ENCODE assay signal across 8 mouse cellular contexts in genomic region chrX:38454900-38455299, GRCm38 (mm10). TPM values are rescaled to one million over a fixed set of nuclear protein-coding genes. Genes with fewer than 3 reads are reported as not detected.
DNase-seq lines count a peak whose midpoint lies in the region; ATAC-seq and TF ChIP-seq lines count a peak whose summit lies in the region.

No protein-coding gene starts in this region.

- peaks cover 11% of the 10 kb centered on the region; the same call in 1 of the 2 replicates for H3K36me3 ChIP-seq in heart, postnatal 0 days (replicated peaks; ENCODE audit: control insufficient read depth, insufficient read depth, low read length)
- H3K36me3 ChIP-seq in hindbrain, embryonic 15.5 days: peaks cover 7% of the 10 kb centered on the region; the same call in 1 of the 2 replicates
- H3K36me3 ChIP-seq in midbrain, embryonic 10.5 days: peaks cover 23% of the 10 kb centered on the region

- DNase-seq in heart, postnatal 0 days (ENCODE audit: low spot score): no peak
- no peak for DNase-seq in heart, adult 8-10 months (ENCODE audit: low spot score)
- DNase-seq in midbrain, embryonic 10.5 days (ENCODE audit: low spot score): no peak
- no peak for DNase-seq in right cerebral cortex, postnatal 36 days (ENCODE audit: low spot score in 2 of 2)
- no peak for DNase-seq in cerebellum, adult 9-11 months
- no peak for DNase-seq in ovary, adult 18-20 months (ENCODE audit: low spot score)

- H3K9me3 ChIP-seq in heart, postnatal 0 days (replicated peaks; ENCODE audit: control insufficient read depth, low read length): no peaks in the 10 kb centered on the region
- no peaks in the 10 kb centered on the region for H3K9me3 ChIP-seq in hindbrain, embryonic 15.5 days
- H3K9me3 ChIP-seq in midbrain, embryonic 10.5 days (replicated peaks): no peaks in the 10 kb centered on the region

- TF ChIP-seq CTCF in heart, postnatal 0 days (IDR thresholded peaks at IDR 0.05; ENCODE audit: low read depth): no peak
- no peak for TF ChIP-seq CTCF in bone marrow, adult 2 months (IDR thresholded peaks at IDR 0.05; ENCODE audit: control insufficient read depth, insufficient read depth, low read length)

- H3K4me3 ChIP-seq in heart, postnatal 0 days (ENCODE audit: low read depth, low read length): peak overlapping the region; percentile 73
- H3K4me3 ChIP-seq in bone marrow, adult 2 months (replicated peaks; ENCODE audit: control insufficient read depth, low read depth, low read length): peak overlapping the region; percentile 34
- H3K4me3 ChIP-seq in hindbrain, embryonic 15.5 days: peak overlapping the region; percentile 59
- H3K4me3 ChIP-seq in midbrain, embryonic 10.5 days: peak overlapping the region; percentile 68; the same call in 1 of the 2 replicates

- no peak overlapping the region for H3K9ac ChIP-seq in heart, postnatal 0 days (replicated peaks; ENCODE audit: low read depth, low read length)
- no peak overlapping the region for H3K9ac ChIP-seq in hindbrain, embryonic 15.5 days

- H3K4me1 ChIP-seq in heart, postnatal 0 days (ENCODE audit: control insufficient read depth, insufficient read depth): peaks cover 3% of the 10 kb centered on the region; the same call in 1 of the 2 replicates
- H3K4me1 ChIP-seq in bone marrow, adult 2 months (ENCODE audit: control insufficient read depth, insufficient read depth, low read length): no peaks in the 10 kb centered on the region; the same call in 1 of the 2 replicates
- H3K4me1 ChIP-seq in hindbrain, embryonic 15.5 days (replicated peaks): 0 out of 2 replicates have a peak, but pooled peaks cover 4% of the 10 kb centered on the region
- H3K4me1 ChIP-seq in midbrain, embryonic 10.5 days: no peaks in the 10 kb centered on the region

- peak overlapping the region; percentile 65 for H3K4me2 ChIP-seq in heart, postnatal 0 days (ENCODE audit: low read depth, low read length)
- H3K4me2 ChIP-seq in hindbrain, embryonic 15.5 days: peak overlapping the region; percentile 62

- no peak for ATAC-seq in heart, postnatal 0 days (ENCODE audit: insufficient read depth, low read depth)
- ATAC-seq in hindbrain, embryonic 15.5 days (ENCODE audit: low FRiP score, low read depth): no peak

- TF ChIP-seq POLR2A in bone marrow, adult 2 months (IDR thresholded peaks at IDR 0.05; ENCODE audit: borderline replicate concordance, control insufficient read depth, low read depth, low read length): no peak

- no peaks in the 10 kb centered on the region for H3K27me3 ChIP-seq in heart, postnatal 0 days (ENCODE audit: control insufficient read depth, insufficient read depth, low read length)
- H3K27me3 ChIP-seq in hindbrain, embryonic 15.5 days: no peaks in the 10 kb centered on the region
- H3K27me3 ChIP-seq in midbrain, embryonic 10.5 days (ENCODE audit: low read depth, poor library complexity, severe bottlenecking): no peaks in the 10 kb centered on the region

- H3K27ac ChIP-seq in heart, postnatal 0 days (ENCODE audit: low read depth): no peak overlapping the region
- H3K27ac ChIP-seq in bone marrow, adult 2 months (ENCODE audit: control insufficient read depth, insufficient read depth, low read depth, low read length, poor library complexity): no peak overlapping the region
- no peak overlapping the region for H3K27ac ChIP-seq in hindbrain, embryonic 15.5 days (replicated peaks)
- H3K27ac ChIP-seq in midbrain, embryonic 10.5 days (replicated peaks): no peak overlapping the region

- WGBS in heart, postnatal 0 days: 31% methylated on average over 2 of the region's 2 CpGs
- WGBS in bone marrow, adult 2 months: 15% methylated on average over 2 of the region's 2 CpGs
- WGBS in hindbrain, embryonic 15.5 days: 29% methylated on average over 2 of the region's 2 CpGs
- WGBS in midbrain, embryonic 10.5 days: 42% methylated on average over 2 of the region's 2 CpGs

- no peak for TF ChIP-seq EP300 in heart, postnatal 0 days (IDR thresholded peaks at IDR 0.05; ENCODE audit: low read depth)

RNA-seq across cellular contexts. Expression of gene Lamp2, which starts 1.4 kb away (rescaled TPM):
- 135 and 142 TPM in 2 replicates for total RNA-seq in heart, postnatal 0 days (2014; rRNA removed; ENCODE audit: low replicate concordance)
- 111 and 113 TPM in 2 replicates for polyA plus RNA-seq in heart, postnatal 0 days (2015; fragmentation: Nextera tagmentation; extraction: Ambion mirVana)
- total RNA-seq in heart, adult 8-10 months (2022): 100 to 1,000 TPM; 135 to 137 (median 136) TPM
- polyA plus RNA-seq in bone marrow, adult 2 months (2011; ENCODE audit: insufficient read depth, insufficient read length, low replicate concordance, missing spikeins): 10.5 and 35.6 TPM in 2 replicates
- polyA plus RNA-seq in hindbrain, embryonic 15.5 days (2015; fragmentation: Nextera tagmentation; extraction: Ambion mirVana): 63.3 and 64.3 TPM in 2 replicates
- 69.8 and 72.4 TPM in 2 replicates for polyA plus RNA-seq in midbrain, embryonic 10.5 days (2016; fragmentation: Nextera tagmentation; extraction: Ambion mirVana)
